Mouse (Mus musculus): ENCODE data around the gene Mmd2.

The Mmd2 gene

DNA sequence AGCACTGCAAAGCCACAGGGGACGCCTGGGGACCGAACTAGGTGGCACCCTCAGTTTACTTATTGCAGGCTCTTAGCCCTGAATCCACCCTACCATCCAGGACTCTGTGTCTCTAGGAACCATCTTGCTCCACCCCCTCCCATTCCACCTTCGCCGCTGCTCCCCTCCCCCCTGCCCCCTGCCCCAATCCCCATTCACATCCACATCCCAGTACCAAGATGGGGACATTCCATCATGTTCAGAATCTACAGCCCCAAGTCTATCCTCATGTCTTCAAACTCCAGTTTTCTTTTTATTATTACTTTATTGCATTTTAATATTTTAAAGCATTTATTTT lies 357 bp upstream of the Mmd2 start:
- DNase-seq (ENCODE audit: low read depth, low spot score) = no peak

DNA sequence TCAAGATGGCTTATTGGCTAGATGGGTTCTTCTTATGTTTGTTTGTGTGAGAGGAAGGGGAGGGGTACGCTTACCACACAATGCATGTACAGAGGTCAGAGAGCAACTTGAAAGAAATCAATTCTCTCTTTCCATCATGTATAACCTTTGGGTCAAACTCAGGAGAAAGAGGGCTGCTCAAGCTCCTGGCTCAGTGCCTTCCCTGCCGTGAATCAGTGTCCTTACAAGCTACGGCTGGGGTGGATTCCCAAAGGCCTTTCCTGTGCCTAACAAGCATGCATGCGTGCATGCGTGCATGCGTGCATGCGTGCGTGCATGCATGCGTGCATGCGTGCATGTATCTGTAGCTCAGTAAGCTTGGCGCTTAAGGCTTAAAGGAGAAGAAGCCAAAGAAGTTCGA lies 3.3 kb downstream of the Mmd2 start:
- no peak for DNase-seq (ENCODE audit: low read depth, low spot score)

DNA sequence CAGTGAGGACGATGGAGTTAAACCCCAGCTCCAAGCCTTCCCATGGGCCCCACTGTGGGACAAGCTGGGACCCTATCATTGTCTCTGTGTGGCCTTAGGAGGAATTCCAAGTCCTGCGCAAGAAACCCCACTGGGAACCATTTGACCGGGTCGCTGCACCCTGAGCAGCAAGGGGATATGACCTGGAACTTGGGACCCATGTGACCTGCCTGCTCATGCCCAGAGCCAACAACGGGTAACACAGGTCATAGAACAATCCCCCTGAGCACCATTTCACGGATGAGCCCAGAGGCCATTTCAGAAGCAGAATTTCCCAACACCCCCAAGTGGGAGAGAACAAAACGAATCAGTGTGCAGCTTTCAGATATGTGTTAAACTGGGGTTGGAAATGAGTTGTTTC lies 4.2 kb downstream of the Mmd2 start:
- DNase-seq (ENCODE audit: low read depth, low spot score) = no peak

DNA sequence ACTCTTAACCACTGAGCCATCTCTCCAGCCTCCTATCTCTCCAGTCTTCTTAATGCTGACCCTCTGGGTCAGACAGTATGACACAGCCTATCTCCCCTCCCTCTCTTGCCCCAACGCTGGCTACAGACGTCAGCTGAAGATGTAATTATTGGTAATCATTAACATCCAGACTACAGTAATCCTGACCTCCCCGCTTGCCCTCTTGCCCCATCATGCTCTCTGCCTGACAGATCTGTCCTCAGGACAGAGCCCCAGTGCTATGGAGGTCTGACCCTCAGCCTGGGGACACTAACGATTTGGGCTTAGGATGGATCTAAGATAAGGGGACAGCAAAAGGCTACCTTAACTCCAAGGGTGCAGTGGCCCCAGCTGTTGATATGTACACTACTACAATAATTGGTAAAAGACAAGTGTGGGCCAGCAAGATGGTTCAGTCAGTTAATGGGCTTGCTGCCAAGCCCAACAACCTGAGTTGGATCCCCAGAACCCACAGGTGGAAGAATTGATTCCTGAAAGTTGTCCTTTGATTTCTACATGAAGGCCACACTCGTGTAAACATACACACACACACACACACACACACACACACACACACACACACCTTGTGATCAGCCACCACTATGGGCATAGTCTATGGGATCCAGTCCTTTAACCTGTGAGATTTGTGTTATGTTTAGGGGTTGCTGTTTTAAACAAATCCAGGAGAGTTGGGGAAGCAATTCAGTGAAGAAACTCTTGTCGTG lies 10.8 kb downstream of the Mmd2 start:
- no peak for DNase-seq (ENCODE audit: low read depth, low spot score)

DNA sequence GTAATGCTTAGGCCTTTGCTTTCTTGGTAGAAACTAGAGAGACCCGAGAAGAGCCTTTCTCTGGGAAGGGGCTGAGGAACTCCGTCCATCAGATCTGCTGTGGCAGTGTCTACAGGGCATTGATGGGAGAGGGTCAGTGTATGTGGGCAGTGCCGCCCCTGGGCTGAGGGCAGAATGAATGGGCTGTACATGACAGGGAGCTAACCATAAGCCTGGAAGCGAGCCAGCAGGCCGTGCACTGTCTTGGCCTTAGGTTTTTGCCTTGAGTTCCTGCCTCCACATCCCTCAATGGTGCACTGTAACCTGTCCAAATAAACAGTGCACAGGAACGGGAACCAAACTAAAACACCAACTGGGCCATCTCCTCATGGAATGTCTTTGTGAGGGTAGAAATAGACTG lies 11.9 kb downstream of the Mmd2 start:
- no peak for DNase-seq (ENCODE audit: low read depth, low spot score)

DNA sequence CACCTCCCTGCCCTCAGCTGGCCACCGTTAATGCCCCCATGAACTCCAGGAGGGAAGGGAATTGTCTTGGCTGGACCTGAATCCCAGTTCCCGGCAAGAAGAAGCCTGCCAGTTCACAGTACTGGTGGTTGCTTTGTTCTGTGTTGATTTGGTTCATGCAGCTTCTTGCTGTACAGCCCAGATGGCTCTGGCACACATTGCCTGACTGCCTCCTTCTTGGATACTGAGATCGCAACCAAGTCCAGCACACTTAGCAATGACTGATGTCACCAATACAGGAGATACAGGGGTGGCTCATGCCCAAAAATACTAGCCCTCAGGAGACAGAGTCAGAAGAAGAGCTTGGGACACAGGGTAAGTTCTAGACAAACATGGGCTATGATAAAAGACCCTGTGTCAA lies 12.9 kb downstream of the Mmd2 start:
- DNase-seq (ENCODE audit: low read depth, low spot score) = peak; percentile 89

DNA sequence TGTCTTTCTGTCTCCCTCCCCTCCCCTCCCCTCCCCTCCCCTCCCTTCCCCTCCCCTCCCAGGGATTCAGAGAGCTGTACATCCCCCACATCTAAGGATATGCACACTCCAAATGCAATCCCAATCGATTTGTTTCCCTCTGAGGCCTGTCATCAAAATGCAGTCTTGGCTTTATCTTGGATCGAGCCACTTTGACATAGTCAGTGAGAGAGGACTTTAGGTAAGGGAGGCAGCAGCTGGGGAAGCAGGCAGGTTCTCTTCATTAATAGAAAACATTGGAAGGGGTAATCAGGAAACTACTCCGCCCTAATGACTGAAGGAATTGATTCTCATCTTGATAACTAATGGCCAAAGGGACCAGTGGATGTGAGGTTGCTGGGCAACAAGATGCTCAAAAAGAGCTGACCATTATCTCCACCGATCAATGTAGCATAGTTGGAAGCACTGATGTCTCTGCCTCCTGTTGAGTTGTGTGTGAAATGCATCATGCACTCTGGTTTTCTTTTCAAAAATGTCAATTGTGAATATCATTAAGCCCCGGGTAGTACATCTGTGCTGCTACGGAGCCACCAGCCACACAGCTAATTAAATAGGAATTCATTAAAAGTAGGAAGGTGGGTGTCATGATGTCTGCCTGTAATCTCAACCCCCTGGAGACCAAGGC lies 17.5 kb downstream of the Mmd2 start:
- DNase-seq (ENCODE audit: low read depth, low spot score) = no peak

DNA sequence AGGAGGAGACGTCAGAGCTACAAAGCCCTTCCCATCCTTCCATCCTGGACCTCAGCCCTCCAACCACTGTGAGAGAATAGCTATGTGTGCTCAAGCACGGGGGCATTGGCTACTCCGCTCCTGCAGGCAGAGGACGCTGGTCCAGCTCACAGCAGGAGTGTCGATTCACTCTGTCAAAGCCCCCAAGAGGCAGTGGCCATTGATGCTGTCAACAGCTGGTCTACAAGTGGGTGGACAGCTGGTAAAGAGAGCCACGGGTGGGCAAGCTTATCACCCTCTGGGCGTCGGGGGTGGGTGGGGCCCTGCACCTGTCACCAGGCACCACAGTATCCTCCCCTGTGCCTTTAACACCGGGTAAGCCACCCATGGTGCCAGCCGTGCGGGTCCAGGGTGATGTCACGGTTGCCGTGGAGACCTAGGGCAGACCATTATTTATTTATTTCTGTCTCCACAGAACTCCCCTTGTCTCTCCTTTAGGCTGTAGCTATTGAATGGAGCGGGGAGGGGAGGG lies 24.9 kb downstream of the Mmd2 start:
- peak; percentile 64 for DNase-seq (ENCODE audit: low read depth, low spot score)

DNA sequence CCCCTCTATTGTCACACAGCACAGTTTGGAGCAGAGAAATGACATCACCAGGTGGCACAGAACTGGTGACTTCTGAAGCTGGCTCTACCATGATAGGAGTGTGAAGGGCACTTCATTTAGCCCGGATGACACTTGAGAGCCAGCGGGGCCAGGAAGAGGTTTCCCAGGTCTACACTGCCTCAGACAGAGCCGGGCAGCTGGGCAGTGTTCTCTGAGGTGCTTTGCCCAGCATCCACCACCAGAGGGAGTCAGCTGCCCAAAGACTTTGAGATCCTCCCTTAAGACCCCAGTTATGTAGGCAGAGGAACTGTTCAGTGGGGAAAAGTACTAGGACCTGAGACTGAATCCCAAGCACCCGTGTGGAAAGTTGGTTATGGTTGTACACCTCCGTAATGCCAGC lies 27.1 kb downstream of the Mmd2 start:
- DNase-seq (ENCODE audit: low read depth, low spot score) = peak; percentile 79

DNA sequence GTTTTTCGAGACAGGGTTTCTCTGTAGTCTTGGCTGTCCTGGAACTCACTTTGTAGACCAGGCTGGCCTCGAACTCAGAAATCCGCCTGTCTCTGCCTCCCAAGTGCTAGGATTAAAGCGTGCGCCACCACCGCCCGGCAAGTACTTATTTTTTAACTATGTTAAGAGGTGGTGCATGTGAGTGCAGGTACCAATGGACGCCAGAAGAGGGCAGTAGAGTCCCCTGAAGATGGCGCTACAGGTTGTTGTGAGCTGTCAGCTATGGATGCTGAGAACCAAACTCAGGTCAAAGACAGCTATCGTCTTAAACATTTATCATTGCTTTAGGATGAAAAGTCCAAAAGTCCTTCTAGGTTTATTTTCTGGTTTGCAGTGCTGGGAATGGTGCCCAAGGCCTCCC lies 30.4 kb downstream of the Mmd2 start:
- DNase-seq (ENCODE audit: low read depth, low spot score) = no peak

DNA sequence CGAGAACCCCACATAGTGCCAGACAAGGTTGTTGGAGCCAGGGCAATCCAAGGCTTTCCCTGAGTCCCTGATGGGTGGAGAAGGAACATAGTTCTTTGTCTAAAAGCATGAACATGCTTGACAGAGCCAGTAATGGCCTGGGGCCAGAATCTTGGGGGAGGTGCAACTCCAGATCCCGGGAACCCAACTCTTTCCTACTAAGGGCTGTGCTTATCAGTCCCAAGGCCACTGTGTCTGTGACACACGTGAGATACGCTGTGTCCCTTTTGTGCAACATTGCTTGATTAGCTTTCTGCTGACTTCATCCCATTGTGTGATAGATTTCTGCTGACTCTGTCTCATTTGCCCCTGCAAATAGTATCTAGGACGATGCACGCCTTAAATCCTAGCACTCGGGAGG lies 31.8 kb downstream of the Mmd2 start:
- no peak for DNase-seq (ENCODE audit: low read depth, low spot score)

DNA sequence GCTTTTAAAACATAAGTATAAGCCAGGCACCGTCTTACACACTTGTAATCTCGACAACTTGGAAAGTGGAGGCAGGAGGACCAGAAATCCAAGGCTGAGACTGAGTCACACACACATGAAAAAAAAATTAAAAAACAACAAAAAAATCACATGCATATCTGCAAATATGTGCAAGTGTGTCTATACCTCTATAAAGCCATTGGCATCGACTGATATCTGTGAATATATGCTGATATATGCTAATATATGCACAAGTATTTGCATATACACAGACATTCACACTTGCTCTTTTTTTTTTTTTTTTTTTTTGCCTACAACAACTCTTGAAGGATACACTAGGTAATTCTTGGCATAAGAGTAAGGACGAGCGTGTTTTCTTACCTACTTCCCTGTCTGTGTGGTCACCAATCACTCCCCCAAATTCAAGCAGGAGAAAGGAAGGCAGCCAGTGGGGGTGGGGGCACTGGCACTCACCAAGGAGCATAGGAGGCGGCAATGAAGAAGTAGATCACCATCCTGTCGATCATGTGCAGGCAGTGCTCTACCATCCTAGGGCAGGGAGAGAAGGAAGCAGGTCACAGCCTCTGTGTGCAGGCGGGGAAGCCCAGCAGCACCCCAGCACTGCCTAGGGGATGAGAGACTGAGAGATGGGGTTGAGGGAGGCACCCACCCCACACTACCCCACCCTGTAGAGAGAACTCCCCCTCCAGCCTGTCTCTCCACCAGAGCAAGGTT lies 34.1 kb downstream of the Mmd2 start:
- DNase-seq (ENCODE audit: low read depth, low spot score) = no peak

DNA sequence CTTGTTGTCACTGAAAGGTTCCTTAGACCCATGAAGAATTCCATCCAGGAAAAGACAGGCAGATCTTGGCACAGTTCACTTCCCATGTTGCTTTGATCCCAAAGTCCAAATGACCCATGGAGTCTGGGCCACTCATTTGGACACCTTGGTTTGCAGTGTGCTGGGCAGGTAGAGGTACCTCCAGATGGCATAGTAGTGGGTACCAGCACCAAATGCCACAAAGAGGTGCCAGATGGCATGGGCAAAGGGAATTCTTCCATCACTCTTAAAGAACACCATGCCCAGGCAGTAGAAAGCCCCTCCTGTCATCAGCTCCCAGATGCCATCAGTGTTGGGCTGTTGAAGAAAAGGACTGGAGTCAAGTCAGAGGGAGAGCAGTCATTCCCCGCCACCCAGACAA lies 44.0 kb downstream of the Mmd2 start:
- DNase-seq (ENCODE audit: low read depth, low spot score) = peak; percentile 27

DNA sequence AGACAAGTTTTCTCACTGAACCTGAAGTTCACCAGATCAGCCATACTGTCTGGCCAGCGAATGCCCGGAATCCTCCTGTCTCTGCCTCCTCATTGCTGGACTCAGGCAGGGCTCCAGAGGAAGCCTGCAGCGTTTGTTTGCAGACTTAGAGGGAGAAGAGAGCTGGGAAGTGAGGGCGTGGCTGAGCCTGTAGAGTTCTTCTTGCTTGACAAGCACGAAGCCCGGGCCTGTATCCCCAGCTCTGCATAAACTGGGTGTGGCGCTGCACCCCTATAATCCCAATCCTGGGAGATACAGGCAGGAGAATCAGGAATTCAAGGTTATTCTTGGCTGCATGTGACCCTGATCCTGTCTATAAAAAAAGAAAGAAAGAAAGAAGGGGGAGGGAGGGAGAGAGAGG lies 48.3 kb downstream of the Mmd2 start:
- no peak for DNase-seq (ENCODE audit: low read depth, low spot score)

DNA sequence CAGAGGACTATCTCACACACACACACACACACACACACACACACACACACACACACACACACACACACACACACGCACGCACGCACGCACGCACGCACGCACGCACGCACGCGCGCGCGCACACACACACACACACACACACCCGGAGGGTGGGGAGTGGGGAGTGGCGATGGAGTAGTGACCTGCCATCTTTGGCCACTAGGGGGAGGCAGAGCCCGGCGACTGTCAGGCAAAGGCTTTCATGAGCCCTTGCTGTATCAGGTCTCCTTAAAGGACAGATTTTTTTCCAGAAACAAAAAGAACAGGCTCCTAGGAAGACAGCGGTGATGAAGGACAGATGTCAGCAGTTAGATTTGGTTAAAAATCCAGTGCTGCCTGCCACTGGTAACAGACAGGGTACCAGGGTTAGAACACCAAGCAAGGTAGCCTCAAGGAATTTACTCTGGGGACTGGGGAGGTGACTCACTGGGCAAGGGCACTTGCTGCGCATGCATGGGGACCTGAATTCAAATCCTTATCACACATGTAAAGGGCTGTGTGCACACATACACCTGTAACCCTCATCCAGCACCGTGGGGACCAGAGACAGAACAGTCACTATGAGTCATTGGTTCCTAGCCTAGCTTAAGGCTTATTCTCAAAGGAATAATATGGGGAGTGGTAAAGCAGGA lies 51.1 kb downstream of the Mmd2 start:
- peak; percentile 95 for DNase-seq (ENCODE audit: low read depth, low spot score)

DNA sequence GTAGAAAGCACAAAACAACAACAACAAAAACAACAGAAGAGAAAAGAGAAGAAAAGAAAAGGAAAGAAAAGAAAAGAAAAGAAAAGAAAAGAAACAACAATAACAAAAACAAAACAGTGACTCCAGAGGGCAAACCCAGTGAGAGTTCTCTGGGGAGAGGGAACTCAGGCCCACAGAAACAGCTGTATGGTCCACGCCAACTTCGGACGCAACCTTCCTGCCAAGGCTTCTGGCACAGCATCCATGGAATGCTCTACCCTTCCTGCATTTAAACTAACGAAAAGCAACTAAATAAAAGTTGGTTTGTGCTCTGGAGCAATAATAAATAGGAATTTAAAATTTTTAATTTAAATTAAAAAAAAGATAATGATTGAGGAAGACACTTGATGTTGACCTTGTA lies 51.9 kb downstream of the Mmd2 start:
- DNase-seq (ENCODE audit: low read depth, low spot score) = no peak

DNA sequence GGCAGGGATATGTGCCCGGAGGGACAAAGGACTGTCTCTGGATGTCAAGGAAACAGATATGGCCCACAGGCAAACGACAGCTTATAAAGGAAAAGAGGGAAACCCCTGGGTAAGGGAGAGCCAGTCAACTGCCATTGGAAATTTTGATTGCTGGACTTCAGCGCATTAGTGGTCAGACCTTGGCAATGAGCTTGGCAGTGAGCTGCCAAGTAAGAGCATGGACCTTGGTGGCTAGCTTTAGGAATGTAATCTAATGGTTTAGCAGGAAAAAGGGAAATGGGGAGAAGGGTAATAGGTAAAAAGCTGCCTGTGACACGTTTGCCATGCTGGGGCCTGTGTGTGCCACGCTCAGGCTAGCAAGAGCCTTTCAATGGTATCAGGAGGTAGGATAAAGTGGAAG lies 52.7 kb downstream of the Mmd2 start:
- no peak for DNase-seq (ENCODE audit: low read depth, low spot score)

DNA sequence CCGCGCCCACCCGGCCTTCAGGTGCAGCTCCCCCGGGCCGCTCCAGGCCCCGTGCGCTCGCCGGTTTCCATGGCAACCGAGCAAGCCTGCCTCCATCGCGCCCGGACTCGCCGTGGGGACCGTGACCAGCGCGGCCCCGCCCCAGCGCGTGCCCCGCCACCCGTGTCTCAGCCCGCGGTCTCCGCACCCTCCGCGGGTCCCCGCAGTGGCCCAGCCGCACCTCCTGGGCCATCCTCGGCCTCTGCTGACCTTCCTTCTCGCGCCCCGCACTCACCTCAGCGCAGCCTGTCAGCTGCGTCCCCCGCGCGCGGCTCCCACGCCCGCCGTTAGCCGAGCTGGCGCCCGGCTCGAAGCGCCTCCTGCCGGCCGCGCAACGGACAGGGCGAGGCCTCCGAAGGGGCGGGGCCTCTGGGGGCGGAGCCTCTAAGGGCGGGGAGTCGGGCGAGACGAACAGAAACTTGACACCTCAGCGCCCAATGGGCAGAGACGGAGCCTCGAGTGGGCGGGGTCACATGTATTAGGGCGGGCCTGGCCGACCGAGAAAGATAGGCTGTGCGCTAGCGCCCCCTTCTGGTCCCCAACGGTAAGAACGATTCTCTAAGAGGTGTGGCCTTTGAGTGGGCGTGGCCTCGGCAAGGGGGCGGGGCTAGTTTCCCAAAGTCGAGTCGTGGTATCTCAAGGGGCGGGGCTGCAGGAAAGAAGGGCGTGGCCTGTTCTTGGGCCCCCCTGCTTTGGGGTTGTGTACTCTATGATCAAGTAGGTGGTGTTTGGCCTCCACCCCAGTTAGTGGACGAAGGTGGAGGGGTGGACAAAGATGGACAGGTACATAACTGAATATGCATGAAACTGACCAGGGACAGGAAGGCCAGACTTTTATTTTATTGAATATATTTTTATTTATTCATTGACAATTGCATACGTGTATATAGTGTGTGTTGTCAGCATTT lies 57.6 kb downstream of the Mmd2 start, which contains the start of gene Radil:
TSS of gene Radil (minus strand) at position 393 of the 947 bp plus-strand sequence.
- DNase-seq (ENCODE audit: low read depth, low spot score) = peak; percentile 99

DNA sequence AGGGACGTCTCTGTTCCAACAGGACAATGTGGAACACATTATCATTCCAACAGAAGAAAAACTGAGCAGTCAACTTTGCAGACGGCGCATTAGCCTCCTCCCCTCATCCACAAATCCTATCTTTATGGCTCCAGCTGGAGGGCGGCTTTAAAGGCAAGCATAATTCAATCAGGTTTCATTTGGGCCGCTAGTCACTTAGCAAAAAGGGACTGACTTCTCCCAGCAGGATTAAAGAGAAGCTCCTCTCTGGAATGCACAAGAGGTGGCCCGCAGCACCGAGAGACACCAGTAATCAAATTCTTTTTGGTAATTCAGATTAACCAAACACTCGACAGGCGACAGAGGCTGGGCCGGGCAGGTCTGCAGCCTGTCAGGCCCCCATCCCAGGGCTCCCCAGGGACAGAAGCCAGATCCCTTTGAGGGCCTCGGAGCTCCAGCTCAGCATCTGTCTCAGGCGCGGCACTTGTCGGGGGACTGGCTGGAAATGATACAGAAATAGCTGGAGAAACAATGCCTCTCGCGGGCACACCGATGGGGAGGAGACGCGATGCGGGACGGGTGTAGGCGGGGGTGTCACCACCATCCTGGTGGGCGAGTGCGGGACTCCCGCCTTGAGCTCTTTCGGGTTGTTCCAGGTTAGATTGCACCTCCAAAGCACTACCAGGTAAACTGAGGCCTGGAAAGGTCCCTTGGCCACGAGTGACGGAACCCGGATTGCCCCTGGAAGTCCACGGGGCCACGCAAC lies 58.5 kb downstream of the Mmd2 start:
- DNase-seq (ENCODE audit: low read depth, low spot score) = peak; percentile 54

DNA sequence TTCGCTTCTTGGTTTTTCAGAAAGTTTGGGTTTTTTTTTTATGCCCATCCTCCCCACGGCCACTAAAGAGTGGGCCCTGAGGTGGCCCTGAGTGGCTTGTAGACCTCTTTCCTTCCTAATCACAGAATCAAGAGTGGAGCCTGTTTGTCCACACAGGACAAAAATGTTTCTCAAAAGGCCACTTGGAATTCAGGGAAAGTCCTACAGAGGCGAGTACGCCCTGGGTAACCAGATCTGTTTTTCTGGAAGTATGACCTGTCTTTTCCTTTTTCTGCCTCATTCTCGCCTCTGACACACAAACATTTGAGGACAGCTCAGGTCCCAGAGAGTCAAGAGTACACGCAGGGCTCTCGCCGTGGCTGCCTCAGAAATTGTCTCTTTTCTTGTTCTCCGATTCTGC lies 59.2 kb downstream of the Mmd2 start:
- no peak for DNase-seq (ENCODE audit: low read depth, low spot score)
